In the genomic region with DNA sequence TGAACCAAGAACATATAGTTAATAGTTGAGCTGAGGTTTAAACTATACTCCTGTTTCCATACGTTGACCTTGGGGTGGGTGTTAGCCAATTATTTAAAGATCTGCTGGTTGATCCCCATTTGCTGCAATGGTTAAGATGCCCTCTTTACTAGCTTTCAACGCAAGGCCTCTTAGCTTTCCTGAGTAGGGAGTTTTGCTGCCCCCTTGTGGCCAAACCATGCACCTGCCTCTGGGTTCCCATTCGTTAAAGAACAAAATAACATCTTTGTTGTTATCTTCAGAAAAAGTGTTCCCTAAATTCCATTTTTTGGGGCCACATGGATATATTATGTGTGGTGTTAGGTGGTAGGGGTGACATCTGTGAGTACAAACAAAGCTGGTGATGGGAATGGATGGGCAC, we compare ENCODE assay signal across 9 mouse cellular contexts. TPM values are rescaled to one million over a fixed set of nuclear protein-coding genes. Genes with fewer than 3 reads are reported as not detected.
DNase-seq lines count a peak whose midpoint lies in the region; ATAC-seq and TF ChIP-seq lines count a peak whose summit lies in the region.
"Had no signal": no experiment of that assay in that cellular context is flagged by ENCODE, and none has a peak within 500 bp of the region (broad histone marks: within the 10 kb centered on the region; RNA-seq: fewer than 3 reads in every experiment).

No protein-coding gene starts in this region.

- peak; percentile 77 for TF ChIP-seq RAD21 in MEL (IDR thresholded peaks at IDR 0.05; ENCODE audit: low read depth, low read length)

- TF ChIP-seq EP300 in MEL (IDR thresholded peaks at IDR 0.05; ENCODE audit: low read depth in 1 of 2, low read length in 2 of 2), result no peak

- H3K27ac ChIP-seq in forebrain, embryonic 11.5 days (ENCODE audit: low read depth, low read length), result no peak overlapping the region
- no peak overlapping the region for H3K27ac ChIP-seq in forebrain, embryonic 12.5 days
- H3K27ac ChIP-seq in MEL (ENCODE audit: control insufficient read depth, low read depth, low read length), result no peak overlapping the region
- H3K27ac ChIP-seq in spleen, adult 2 months (ENCODE audit: insufficient read depth, low read length), result no peak overlapping the region
- H3K27ac ChIP-seq: limb, embryonic 13.5 days had no signal

- no peak for ATAC-seq in forebrain, embryonic 11.5 days (replicated peaks; ENCODE audit: low FRiP score)
- no peak for ATAC-seq in forebrain, embryonic 12.5 days (ENCODE audit: low FRiP score)

- TF ChIP-seq POLR2A in MEL (IDR thresholded peaks at IDR 0.05; ENCODE audit: control insufficient read depth in 1 of 2, insufficient read depth in 1 of 2, low read depth in 1 of 2, low read length in 2 of 2, poor library complexity in 1 of 2), result no peak
- TF ChIP-seq POLR2A in spleen, adult 2 months (IDR thresholded peaks at IDR 0.05; ENCODE audit: low read depth, low read length), result no peak

- no peak overlapping the region for H3K9ac ChIP-seq in forebrain, embryonic 11.5 days (ENCODE audit: low read length)
- H3K9ac ChIP-seq in forebrain, embryonic 12.5 days, result no peak overlapping the region
- no peak overlapping the region for H3K9ac ChIP-seq in MEL (ENCODE audit: control insufficient read depth, low read depth, low read length, poor library complexity, severe bottlenecking)
- H3K9ac ChIP-seq: limb, embryonic 13.5 days had no signal

- no peaks in the 10 kb centered on the region for H3K4me1 ChIP-seq in forebrain, embryonic 11.5 days (replicated peaks; ENCODE audit: control insufficient read depth, insufficient read depth, low read length)
- no peaks in the 10 kb centered on the region for H3K4me1 ChIP-seq in forebrain, embryonic 12.5 days
- no peaks in the 10 kb centered on the region for H3K4me1 ChIP-seq in MEL (ENCODE audit: control insufficient read depth in 1 of 2, insufficient read depth in 2 of 2, low read length in 2 of 2)
- no peaks in the 10 kb centered on the region for H3K4me1 ChIP-seq in spleen, adult 2 months (ENCODE audit: control insufficient read depth, insufficient read depth, insufficient read length)
- H3K4me1 ChIP-seq: limb, embryonic 13.5 days had no signal

- DNase-seq in forebrain, embryonic 11.5 days (ENCODE audit: low spot score), result peak; percentile 72
- peak; percentile 65 for DNase-seq in MEL (ENCODE audit: low read depth, low spot score)
- DNase-seq in cerebellum, adult 11 months, result peak; percentile 47
- DNase-seq in frontal cortex, postnatal 25 days (ENCODE audit: low spot score in 2 of 2), result peak; percentile 32 to 60
- peak; percentile 19 to 53 for DNase-seq in layer of hippocampus, adult 8-10 months (ENCODE audit: low spot score in 2 of 2)
- DNase-seq in lung, postnatal 14 days, result peak; percentile 70
- DNase-seq in spleen, adult 2 months (ENCODE audit: low read depth in 1 of 2, low spot score in 2 of 2), result peak; percentile 37 to 48

- 22% methylated on average over 3 of the region's 3 CpGs for WGBS in forebrain, embryonic 11.5 days
- WGBS in forebrain, embryonic 12.5 days, result 17% methylated on average over 3 of the region's 3 CpGs
- WGBS in spleen, adult 2 months, result 16% methylated on average over 3 of the region's 3 CpGs

- no peak overlapping the region for H3K4me3 ChIP-seq in forebrain, embryonic 11.5 days (ENCODE audit: low read depth, low read length)
- no peak overlapping the region for H3K4me3 ChIP-seq in forebrain, embryonic 12.5 days (replicated peaks)
- H3K4me3 ChIP-seq in MEL (ENCODE audit: control insufficient read depth in 1 of 2, insufficient read depth in 1 of 2, low read depth in 2 of 2, low read length in 2 of 2), result no peak overlapping the region
- no peak overlapping the region for H3K4me3 ChIP-seq in spleen, adult 2 months (ENCODE audit: extremely low read depth, insufficient read depth, insufficient read length)
- H3K4me3 ChIP-seq: limb, embryonic 13.5 days had no signal

- no peaks in the 10 kb centered on the region for H3K36me3 ChIP-seq in forebrain, embryonic 11.5 days (ENCODE audit: control insufficient read depth, insufficient read depth, low read length)
- no peaks in the 10 kb centered on the region for H3K36me3 ChIP-seq in forebrain, embryonic 12.5 days (replicated peaks)
- no peaks in the 10 kb centered on the region for H3K36me3 ChIP-seq in MEL (ENCODE audit: control insufficient read depth in 1 of 2, insufficient read depth in 2 of 2, low read length in 2 of 2)
- no peaks in the 10 kb centered on the region for H3K36me3 ChIP-seq in spleen, adult 2 months (ENCODE audit: control insufficient read depth, insufficient read depth, low read length)
- H3K36me3 ChIP-seq: limb, embryonic 13.5 days had no signal

- no peaks in the 10 kb centered on the region for H3K27me3 ChIP-seq in forebrain, embryonic 11.5 days (ENCODE audit: control insufficient read depth, insufficient read depth, low read length)
- H3K27me3 ChIP-seq in forebrain, embryonic 12.5 days, result no peaks in the 10 kb centered on the region
- H3K27me3 ChIP-seq in MEL (ENCODE audit: control insufficient read depth in 1 of 2, insufficient read depth in 2 of 2, low read length in 2 of 2), result no peaks in the 10 kb centered on the region
- no peaks in the 10 kb centered on the region for H3K27me3 ChIP-seq in spleen, adult 2 months (ENCODE audit: control insufficient read depth, insufficient read depth, low read length)
- H3K27me3 ChIP-seq: limb, embryonic 13.5 days had no signal

- no peaks in the 10 kb centered on the region for H3K79me2 ChIP-seq in MEL (ENCODE audit: control insufficient read depth, insufficient read depth, low read length, poor library complexity)

- H3K9me3 ChIP-seq in forebrain, embryonic 11.5 days (ENCODE audit: control insufficient read depth, low read length), result no peaks in the 10 kb centered on the region
- no peaks in the 10 kb centered on the region for H3K9me3 ChIP-seq in forebrain, embryonic 12.5 days
- no peaks in the 10 kb centered on the region for H3K9me3 ChIP-seq in MEL (replicated peaks; ENCODE audit: insufficient read depth, low read length)
- H3K9me3 ChIP-seq: limb, embryonic 13.5 days had no signal

- no peak overlapping the region for H3K4me2 ChIP-seq in forebrain, embryonic 11.5 days (ENCODE audit: low read depth, low read length, severe bottlenecking)
- no peak overlapping the region for H3K4me2 ChIP-seq in forebrain, embryonic 12.5 days
- H3K4me2 ChIP-seq: limb, embryonic 13.5 days had no signal

- TF ChIP-seq CTCF in MEL (IDR thresholded peaks at IDR 0.05 in 2 of 3, conservative IDR thresholded peaks at IDR 0.05 in 1 of 3; ENCODE audit: control insufficient read depth in 1 of 3, insufficient read depth in 1 of 3, low read depth in 2 of 3, low read length in 3 of 3, poor library complexity in 1 of 3, severe bottlenecking in 1 of 3), result peak; percentile 77 to 82 (median 80)
- peak; percentile 62; the same call in 1 of the 2 replicates for TF ChIP-seq CTCF in spleen, adult 2 months (IDR thresholded peaks at IDR 0.05; ENCODE audit: extremely low read depth, insufficient read depth, insufficient read length, insufficient replicate concordance)

TF ChIP-seq in MEL, 35 proteins besides CTCF, POLR2A, EP300 and RAD21:
- TF ChIP-seq SMC3 (IDR thresholded peaks at IDR 0.05; ENCODE audit: low read depth, low read length), result peak; percentile 79
- TF ChIP-seq NRF1 (IDR thresholded peaks at IDR 0.05; ENCODE audit: insufficient read depth, low read depth, low read length, poor library complexity, severe bottlenecking), result no peak
- peak; percentile 64 for TF ChIP-seq ZC3H11A (IDR thresholded peaks at IDR 0.05; ENCODE audit: low read depth, low read length)

RNA-seq across cellular contexts. Expression of gene Sowahd, which starts 26.0 kb away (rescaled TPM):
- polyA plus RNA-seq in forebrain, embryonic 11.5 days (2014; fragmentation: Nextera tagmentation; extraction: Ambion mirVana), result not detected in 2 replicates
- polyA plus RNA-seq in forebrain, embryonic 12.5 days (2016; fragmentation: Nextera tagmentation; extraction: Ambion mirVana), result not detected in 2 replicates
- not detected in 2 replicates for total RNA-seq in MEL (2012; rRNA removed)
- polyA plus RNA-seq in MEL (2012; ENCODE audit: insufficient read depth in 1 of 2, insufficient read length in 2 of 2, low read depth in 1 of 2, low replicate concordance in 2 of 2, missing spikeins in 1 of 2), result not detected
- total RNA-seq in layer of hippocampus, adult 8-10 months (2022), result not detected
- 0.05 and 0.08 TPM in 2 replicates for polyA plus RNA-seq in spleen, adult 2 months (2012; rRNA removed)
- polyA plus RNA-seq: limb, embryonic 13.5 days had no signal

RNA-seq across cellular contexts. Expression of gene Sept6, which starts 31.1 kb away (rescaled TPM):
- polyA plus RNA-seq in forebrain, embryonic 11.5 days (2014; fragmentation: Nextera tagmentation; extraction: Ambion mirVana), result 42.9 and 43.6 TPM in 2 replicates
- polyA plus RNA-seq in forebrain, embryonic 12.5 days (2016; fragmentation: Nextera tagmentation; extraction: Ambion mirVana), result 45.8 and 48.9 TPM in 2 replicates
- total RNA-seq in MEL (2012; rRNA removed), result 16.5 and 23.4 TPM in 2 replicates
- polyA plus RNA-seq in MEL (2012; ENCODE audit: insufficient read depth in 1 of 2, insufficient read length in 2 of 2, low read depth in 1 of 2, low replicate concordance in 2 of 2, missing spikeins in 1 of 2), result 10 to 100 TPM in 1 of 2 experiments, not detected in 1; 37.8 TPM
- 10 to 100 TPM; 45.3 to 51.8 (median 48.0) TPM for total RNA-seq in layer of hippocampus, adult 8-10 months (2022)
- 45.0 and 55.5 TPM in 2 replicates for polyA plus RNA-seq in spleen, adult 2 months (2012; rRNA removed)
